Mouse (Mus musculus): ENCODE data around the gene Ppp1r16b.
A peak's percentile ranks its signal among the peaks of the same experiment; 100 is the strongest.

Ppp1r16b gene

GRCm38 (mm10) chr2:158669199-158670195 is 4.3 kb downstream of the Ppp1r16b start:
- no peak for DNase-seq

- DNase-seq = no peak
Observed at GRCm38 (mm10) chr2:158670571-158670970, 5.4 kb downstream of the Ppp1r16b start.

GRCm38 (mm10) chr2:158672829-158673228 is 7.6 kb downstream of the Ppp1r16b start:
- no peak for DNase-seq

- DNase-seq = no peak
Observed at GRCm38 (mm10) chr2:158673493-158673892, 8.3 kb downstream of the Ppp1r16b start.

GRCm38 (mm10) chr2:158674131-158674530 is 8.9 kb downstream of the Ppp1r16b start:
- DNase-seq = no peak

- no peak for DNase-seq
Observed at GRCm38 (mm10) chr2:158674759-158675158, 9.6 kb downstream of the Ppp1r16b start.

- no peak for DNase-seq
Observed at GRCm38 (mm10) chr2:158675161-158675560, 10.0 kb downstream of the Ppp1r16b start.

- DNase-seq = no peak
Observed at GRCm38 (mm10) chr2:158675907-158676533, 10.8 kb downstream of the Ppp1r16b start.

GRCm38 (mm10) chr2:158677946-158678345 is 12.7 kb downstream of the Ppp1r16b start:
- no peak for DNase-seq

GRCm38 (mm10) chr2:158679091-158679490 is 13.9 kb downstream of the Ppp1r16b start:
- no peak for DNase-seq

GRCm38 (mm10) chr2:158680357-158680889 is 15.2 kb downstream of the Ppp1r16b start:
- DNase-seq = no peak

- no peak for DNase-seq
Observed at GRCm38 (mm10) chr2:158681714-158682113, 16.5 kb downstream of the Ppp1r16b start.

- DNase-seq = no peak
Observed at GRCm38 (mm10) chr2:158682344-158683037, 17.3 kb downstream of the Ppp1r16b start.

- no peak for DNase-seq
Observed at GRCm38 (mm10) chr2:158683038-158683413, 17.8 kb downstream of the Ppp1r16b start.

- no peak for DNase-seq
Observed at GRCm38 (mm10) chr2:158684247-158684843, 19.1 kb downstream of the Ppp1r16b start.

GRCm38 (mm10) chr2:158684910-158685309 is 19.7 kb downstream of the Ppp1r16b start:
- no peak for DNase-seq

- DNase-seq = no peak
Observed at GRCm38 (mm10) chr2:158686394-158686793, 21.2 kb downstream of the Ppp1r16b start.

- peak; percentile 93 for DNase-seq
Observed at GRCm38 (mm10) chr2:158687804-158688241, 22.6 kb downstream of the Ppp1r16b start.

- no peak for DNase-seq
Observed at GRCm38 (mm10) chr2:158689060-158689459, 23.9 kb downstream of the Ppp1r16b start.

GRCm38 (mm10) chr2:158689640-158690039 is 24.4 kb downstream of the Ppp1r16b start:
- no peak for DNase-seq

GRCm38 (mm10) chr2:158690116-158690515 is 24.9 kb downstream of the Ppp1r16b start:
- no peak for DNase-seq

GRCm38 (mm10) chr2:158692191-158692590 is 27.0 kb downstream of the Ppp1r16b start:
- DNase-seq = peak; percentile 47
